Mouse (Mus musculus) heart, embryonic 15.5 days (tissue): ENCODE data around the gene Apopt1. TPM values are rescaled to one million over a fixed set of nuclear protein-coding genes. Genes with fewer than 3 reads are reported as not detected.

Experiments used
- ATAC-seq: fragments of 200-750 bp; cut with Nextera tagmentation; replicated peaks from 2 replicates; pipeline ENCODE4 v1.8.0; 2017; ENCODE audit warnings: low read depth, moderate TSS enrichment; ENCODE audit not compliant: insufficient number of reproducible peaks, insufficient read depth, low FRiP score
- H3K27ac ChIP-seq: fragments of 300-500 bp; sonication (generic); 2 replicates; pipeline ENCODE4 v1.5.1; 2015; ENCODE audit warnings: mild to moderate bottlenecking, inconsistent platforms
- H3K27me3 ChIP-seq: fragments of 300-500 bp; sonication (generic); 2 replicates; pipeline ENCODE4 v1.6.1; 2015; ENCODE audit warnings: inconsistent platforms
- H3K36me3 ChIP-seq: fragments of 300-500 bp; sonication (generic); 2 replicates; pipeline ENCODE4 v1.6.1; 2015; ENCODE audit warnings: mild to moderate bottlenecking, inconsistent platforms
- H3K4me1 ChIP-seq: fragments of 300-500 bp; sonication (generic); replicated peaks from 2 replicates; pipeline ENCODE4 v1.6.1; 2015; ENCODE audit warnings: inconsistent platforms
- H3K4me2 ChIP-seq: fragments of 300-500 bp; sonication (generic); 2 replicates; pipeline ENCODE4 v1.6.1; 2015; ENCODE audit warnings: inconsistent platforms, mild to moderate bottlenecking, moderate library complexity
- H3K4me3 ChIP-seq: fragments of 300-500 bp; sonication (generic); 2 replicates; pipeline ENCODE4 v1.5.1; 2015; ENCODE audit warnings: mild to moderate bottlenecking, inconsistent platforms
- H3K9ac ChIP-seq: fragments of 300-500 bp; sonication (generic); 2 replicates; pipeline ENCODE4 v1.6.1; 2015; ENCODE audit warnings: mild to moderate bottlenecking, inconsistent platforms
- H3K9me3 ChIP-seq: fragments of 300-500 bp; sonication (generic); replicated peaks from 2 replicates; pipeline ENCODE4 v1.6.1; 2016; ENCODE audit warnings: inconsistent platforms
- WGBS: fragments of 180-500 bp; shearing (Covaris S2); methylation state at CpG from one replicate; pipeline ENCODE4 v1.1.7; 2015; ENCODE audit warnings: mixed read lengths; 5-methylcytosine and 5-hydroxymethylcytosine counted together
- polyA plus RNA-seq: library from polyadenylated mRNA; unstranded; fragments of >200 nt; fragmentation: Nextera tagmentation; extraction: Ambion mirVana; gene quantifications from 2 replicates; pipeline ENCODE4 v1.2.1, GENCODE M21; 2015

The Apopt1 gene
- polyA plus RNA-seq = 41.3 and 41.5 TPM in 2 replicates

DNA sequence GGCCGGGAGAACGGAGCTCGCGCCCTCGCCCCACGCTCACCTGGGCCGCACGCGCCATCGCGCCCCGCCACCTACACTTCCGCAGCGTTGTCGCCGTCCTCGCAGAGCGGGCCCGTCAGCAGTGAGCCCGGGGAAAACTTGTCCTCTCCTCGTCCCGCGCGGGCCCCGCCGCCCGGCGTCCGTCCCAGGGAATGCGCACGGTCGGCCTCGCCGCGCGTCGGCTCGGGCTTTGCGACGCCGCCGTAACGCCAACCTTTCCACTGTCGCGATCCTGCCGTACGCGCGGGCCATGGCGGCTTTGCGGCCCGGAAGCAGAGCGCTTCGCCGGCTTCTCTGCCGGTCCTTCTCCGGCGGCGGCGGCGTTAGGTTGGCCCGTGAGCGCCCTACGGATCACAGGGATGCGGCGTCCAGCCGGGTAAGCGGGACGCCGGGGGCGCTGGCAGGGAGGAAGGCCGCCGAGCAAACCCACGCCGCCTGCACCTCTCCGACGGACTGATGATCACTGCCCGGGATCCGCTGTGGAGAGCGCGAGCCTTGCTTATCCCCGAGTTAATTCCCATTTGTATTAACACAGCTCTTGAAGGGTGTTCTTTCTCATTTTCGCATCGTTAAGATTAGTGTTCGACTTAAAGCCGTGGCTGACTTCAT lies at the start of gene Apopt1, which contains the start of gene Bag5:
Apopt1 (plus strand) TSS at position 258 of the 648 bp plus-strand sequence.
Bag5 (minus strand) TSS at position 254 of the 648 bp plus-strand sequence.
- peak within 1 kb of the TSS; percentile 65 for H3K4me2 ChIP-seq
- ATAC-seq = peak; percentile 94
- under 1% methylated on average over 79 of the region's 86 CpGs for WGBS

DNA sequence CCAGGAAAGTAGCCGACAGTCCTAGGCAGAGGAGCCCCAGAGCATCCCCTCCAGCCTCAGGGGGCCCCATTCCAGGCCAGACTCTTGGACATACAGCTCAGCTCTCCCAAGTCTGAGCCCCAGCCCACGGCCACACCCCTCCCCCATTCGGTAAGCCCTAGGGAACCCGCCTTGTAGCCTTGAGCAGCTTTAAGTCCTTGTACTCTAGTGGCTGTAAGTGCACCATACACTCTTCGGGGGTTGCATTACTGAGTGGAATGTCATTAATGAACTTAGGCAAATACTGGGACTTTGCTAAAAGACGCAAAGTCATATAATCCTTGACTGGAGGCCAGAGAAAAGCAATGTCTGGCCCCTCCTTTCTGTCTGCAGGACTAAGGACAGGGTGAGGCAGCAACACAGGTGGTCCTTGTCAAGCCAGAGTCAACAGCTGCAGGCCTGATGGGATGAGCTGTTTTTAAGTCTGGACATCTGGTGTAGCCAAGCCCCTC lies 48.9 kb upstream of the Apopt1 start:
- no peak overlapping the region for H3K4me3 ChIP-seq
- peak overlapping the region; percentile 10; the same call in 1 of the 2 replicates for H3K4me2 ChIP-seq
- 42% methylated on average over 6 of the region's 6 CpGs for WGBS
- ATAC-seq = peak; percentile 37; the same call in 1 of the 2 replicates
- no peaks in the 10 kb centered on the region; the same call in 1 of the 2 replicates for H3K36me3 ChIP-seq
- no peak overlapping the region for H3K9ac ChIP-seq
- no peaks in the 10 kb centered on the region for H3K9me3 ChIP-seq
- peaks cover 38% of the 10 kb centered on the region for H3K4me1 ChIP-seq
- no peaks in the 10 kb centered on the region for H3K27me3 ChIP-seq
- H3K27ac ChIP-seq = peak overlapping the region; percentile 74

More for the DNA sequence above, at the start of gene Apopt1, which contains the start of gene Bag5:
- Histone ChIP-seq H3K9ac (peak within 1 kb of the TSS; percentile 96), H3K36me3 (peaks cover 28% of the 10 kb centered on the region), H3K27me3 (no peaks in the 10 kb centered on the region), H3K27ac (peak within 1 kb of the TSS; percentile 81), H3K4me3 (peak within 1 kb of the TSS; percentile 83), H3K4me1 (peaks cover 28% of the 10 kb centered on the region), H3K9me3 (no peaks in the 10 kb centered on the region)

DNA sequence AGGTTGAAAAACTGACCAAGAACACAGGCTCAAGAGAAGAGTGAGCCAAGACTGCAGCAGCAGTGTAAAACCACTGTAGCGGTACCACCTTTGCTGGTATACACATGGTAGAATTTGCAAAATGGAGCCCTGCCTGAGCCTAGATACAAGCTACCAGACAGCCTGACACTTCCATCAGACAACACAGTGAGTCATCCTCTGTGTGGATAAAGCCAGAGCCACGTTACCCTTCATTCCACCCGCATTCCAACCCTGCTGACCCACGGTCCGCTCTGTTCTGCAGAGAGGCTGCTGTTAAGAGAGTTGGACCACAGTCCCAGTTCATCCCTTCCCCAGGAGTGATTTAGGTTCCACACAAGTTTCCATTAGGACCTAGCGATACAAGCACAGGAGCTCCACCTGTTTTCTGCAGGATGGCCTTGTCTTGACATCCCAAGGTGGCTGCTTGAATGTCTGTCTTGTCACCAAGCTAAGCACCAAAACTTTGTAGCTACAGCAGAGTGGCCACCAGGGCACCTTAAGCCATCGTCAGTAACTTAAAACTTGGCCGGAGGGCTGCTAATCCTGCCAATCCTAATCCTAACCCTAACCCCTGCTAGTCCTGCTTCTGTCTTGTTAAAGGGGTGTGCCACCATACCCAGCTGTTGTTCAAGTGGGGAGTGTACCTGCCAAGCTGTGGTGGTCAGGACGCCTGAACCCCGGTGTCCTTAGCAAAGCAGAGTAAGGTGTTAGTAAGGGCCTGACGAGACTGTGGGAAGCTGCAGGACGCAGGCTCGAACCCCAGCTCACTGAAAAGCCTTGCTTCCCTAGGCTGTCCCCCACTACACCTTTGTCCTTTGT lies 47.8 kb upstream of the Apopt1 start:
- Histone ChIP-seq H3K9ac (no peak overlapping the region), H3K4me3 (no peak overlapping the region), H3K27me3 (no peaks in the 10 kb centered on the region), H3K27ac (peak overlapping the region; percentile 74), H3K4me1 (peaks cover 47% of the 10 kb centered on the region), H3K9me3 (no peaks in the 10 kb centered on the region), H3K4me2 (no peak overlapping the region), H3K36me3 (peaks cover 3% of the 10 kb centered on the region; the same call in 1 of the 2 replicates)
- no peak for ATAC-seq
- WGBS = 58% methylated on average over 13 of the region's 13 CpGs

DNA sequence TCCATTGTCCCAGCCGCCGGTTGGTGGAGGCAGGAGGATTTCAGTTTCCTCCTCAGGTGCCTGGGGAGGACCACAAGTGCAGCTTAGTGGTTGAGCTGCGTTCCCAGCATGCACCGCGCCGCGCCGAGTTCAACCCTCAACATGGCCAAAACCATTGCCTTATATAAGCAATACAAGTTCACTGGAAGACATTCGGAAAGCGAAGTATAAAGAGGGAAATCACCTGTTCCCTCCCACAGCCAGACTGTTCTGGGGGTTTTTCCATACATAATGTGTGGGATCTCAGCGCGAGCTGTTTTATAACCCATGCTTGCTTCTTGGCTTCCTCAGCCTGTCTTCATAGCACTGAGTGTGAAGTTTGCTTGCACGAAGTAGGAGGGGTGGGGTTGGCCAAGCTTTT lies 46.7 kb upstream of the Apopt1 start:
- H3K4me1 ChIP-seq = peaks cover 58% of the 10 kb centered on the region
- no peak overlapping the region for H3K9ac ChIP-seq
- peak overlapping the region; percentile 74 for H3K27ac ChIP-seq
- ATAC-seq = no peak
- H3K9me3 ChIP-seq = no peaks in the 10 kb centered on the region
- H3K27me3 ChIP-seq = no peaks in the 10 kb centered on the region
- no peak overlapping the region for H3K4me2 ChIP-seq
- no peak overlapping the region for H3K4me3 ChIP-seq
- peaks cover 3% of the 10 kb centered on the region; the same call in 1 of the 2 replicates for H3K36me3 ChIP-seq
- 74% methylated on average over 13 of the region's 13 CpGs for WGBS

DNA sequence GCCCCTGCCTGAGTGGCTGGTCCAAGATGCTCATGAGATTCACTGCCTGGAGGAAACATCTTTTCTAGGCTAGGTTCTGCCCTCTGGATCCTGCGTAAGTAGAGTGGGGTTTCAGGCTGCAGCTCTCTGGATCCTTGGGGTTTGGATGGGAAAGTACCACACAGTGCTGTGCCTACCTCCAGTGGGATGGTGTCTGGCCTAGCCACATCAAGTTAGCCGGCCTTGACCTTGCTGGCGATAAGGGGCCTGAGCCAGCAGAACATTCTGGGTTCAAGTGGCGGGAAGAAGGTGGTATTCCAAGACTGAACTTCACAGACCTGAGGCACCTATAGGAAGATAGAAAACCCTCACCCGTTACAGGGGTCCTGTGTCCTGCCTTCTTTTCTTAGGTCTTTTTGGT lies 45.6 kb upstream of the Apopt1 start:
- ATAC-seq = no peak
- Histone ChIP-seq H3K4me2 (no peak overlapping the region), H3K9me3 (no peaks in the 10 kb centered on the region)

DNA sequence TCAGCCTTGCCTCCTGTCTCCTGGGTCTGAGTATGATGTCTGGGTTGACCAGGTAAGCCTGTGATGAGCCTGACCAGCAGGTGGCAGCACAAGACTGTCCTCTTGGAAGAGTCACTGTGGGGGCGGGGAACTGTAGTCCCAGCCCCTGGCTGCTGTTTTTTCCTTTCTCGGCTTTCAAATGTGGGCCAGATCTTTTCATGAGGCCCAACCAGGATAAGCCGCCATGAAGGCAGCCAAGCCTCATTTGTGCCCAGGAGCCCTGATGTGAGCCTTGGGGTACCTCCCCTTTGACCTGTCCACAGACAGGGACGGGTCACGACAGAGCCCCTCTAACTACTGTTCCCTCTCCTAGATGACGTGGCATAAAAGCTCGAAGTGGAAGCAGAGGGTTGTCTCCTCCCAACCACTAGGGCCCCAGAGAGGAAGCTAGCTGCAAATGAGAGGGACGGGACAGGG lies 44.6 kb upstream of the Apopt1 start:
- WGBS = 1% methylated on average over 8 of the region's 8 CpGs

More for the DNA sequence above, 45.6 kb upstream of the Apopt1 start:
- H3K4me3 ChIP-seq = no peak overlapping the region
- no peak overlapping the region for H3K27ac ChIP-seq
- peaks cover 66% of the 10 kb centered on the region for H3K4me1 ChIP-seq
- WGBS = 84% methylated on average over 5 of the region's 5 CpGs
- H3K27me3 ChIP-seq = peaks cover 1% of the 10 kb centered on the region
- no peak overlapping the region for H3K9ac ChIP-seq
- H3K36me3 ChIP-seq = 0 out of 2 replicates have a peak, but pooled peaks cover 3% of the 10 kb centered on the region

DNA sequence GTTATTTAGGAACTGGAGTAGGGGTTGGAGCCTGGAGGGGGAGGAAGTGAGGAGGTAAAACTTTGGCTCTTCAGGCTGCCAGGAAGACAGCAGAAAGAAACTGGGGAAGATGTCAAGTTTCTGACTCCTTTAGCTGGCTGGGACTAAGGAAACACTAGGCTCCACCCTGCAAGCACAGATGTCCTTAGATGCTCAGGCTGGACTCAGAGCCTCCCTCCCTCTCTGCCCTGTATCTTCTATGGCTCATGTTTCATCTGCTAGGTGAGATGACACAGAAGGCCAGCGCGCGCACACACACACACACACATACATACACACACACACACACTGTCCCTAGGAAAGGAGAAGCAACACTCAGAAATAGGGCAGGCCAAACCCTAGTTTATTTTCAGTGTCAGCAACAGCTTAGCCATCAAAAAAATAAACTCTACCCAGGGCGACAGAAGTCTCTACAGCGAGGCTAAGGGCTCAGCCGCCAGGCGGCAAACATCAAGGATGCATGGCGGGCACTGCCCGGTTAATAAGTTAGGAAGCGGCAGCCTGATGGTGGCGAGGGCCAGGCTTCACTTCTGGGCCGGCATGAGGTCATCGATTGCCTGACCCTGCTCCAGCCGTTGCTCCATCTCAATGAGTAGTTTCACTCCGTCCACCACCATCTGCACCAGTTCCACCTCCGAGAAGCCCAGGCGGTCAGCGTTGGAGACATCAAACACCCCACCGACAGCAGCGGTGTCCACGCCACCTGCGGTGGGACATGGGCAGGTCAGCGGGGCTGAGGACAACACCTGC lies 43.9 kb upstream of the Apopt1 start:
- H3K4me1 ChIP-seq = peaks cover 66% of the 10 kb centered on the region

More for the DNA sequence above, 44.6 kb upstream of the Apopt1 start:
- H3K9ac ChIP-seq = peak overlapping the region; percentile 57
- 0 out of 2 replicates have a peak, but pooled peaks cover 3% of the 10 kb centered on the region for H3K36me3 ChIP-seq
- peak overlapping the region; percentile 93 for H3K27ac ChIP-seq
- H3K4me2 ChIP-seq = peak overlapping the region; percentile 66
- peaks cover 12% of the 10 kb centered on the region for H3K27me3 ChIP-seq
- ATAC-seq = peak; percentile 59
- H3K4me1 ChIP-seq = peaks cover 68% of the 10 kb centered on the region
- no peaks in the 10 kb centered on the region for H3K9me3 ChIP-seq
- H3K4me3 ChIP-seq = peak overlapping the region; percentile 32

DNA sequence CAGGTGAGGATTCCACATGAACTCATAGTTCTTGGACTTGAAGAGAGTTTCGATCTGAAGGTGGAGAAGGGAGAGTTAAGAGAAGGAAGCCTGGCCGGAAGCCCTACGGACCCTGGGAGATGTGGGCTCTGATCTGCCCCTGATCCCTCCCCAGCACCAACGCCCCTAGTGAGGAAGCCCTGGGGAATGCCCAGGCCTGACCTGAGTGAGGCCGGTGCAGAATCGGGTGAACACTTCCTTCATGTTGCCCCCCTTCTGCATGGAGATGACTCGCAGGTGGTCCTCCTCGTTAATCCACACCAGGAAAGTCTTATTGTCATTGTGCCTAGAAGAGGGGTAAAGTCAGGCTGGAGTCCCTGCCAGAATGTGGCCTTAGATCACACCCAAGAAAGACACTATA lies 43.1 kb upstream of the Apopt1 start:
- no peak overlapping the region for H3K9ac ChIP-seq
- WGBS = 63% methylated on average over 8 of the region's 8 CpGs

More for the DNA sequence above, 43.9 kb upstream of the Apopt1 start:
- peak overlapping the region; percentile 32 for H3K4me3 ChIP-seq
- WGBS = 70% methylated on average over 23 of the region's 23 CpGs
- H3K9me3 ChIP-seq = no peaks in the 10 kb centered on the region
- H3K36me3 ChIP-seq = 0 out of 2 replicates have a peak, but pooled peaks cover 3% of the 10 kb centered on the region
- peak overlapping the region; percentile 66 for H3K4me2 ChIP-seq
- peaks cover 14% of the 10 kb centered on the region for H3K27me3 ChIP-seq
- H3K27ac ChIP-seq = peak overlapping the region; percentile 93
- ATAC-seq = peak; percentile 1; the same call in 1 of the 2 replicates
- peak overlapping the region; percentile 57; the same call in 1 of the 2 replicates for H3K9ac ChIP-seq

DNA sequence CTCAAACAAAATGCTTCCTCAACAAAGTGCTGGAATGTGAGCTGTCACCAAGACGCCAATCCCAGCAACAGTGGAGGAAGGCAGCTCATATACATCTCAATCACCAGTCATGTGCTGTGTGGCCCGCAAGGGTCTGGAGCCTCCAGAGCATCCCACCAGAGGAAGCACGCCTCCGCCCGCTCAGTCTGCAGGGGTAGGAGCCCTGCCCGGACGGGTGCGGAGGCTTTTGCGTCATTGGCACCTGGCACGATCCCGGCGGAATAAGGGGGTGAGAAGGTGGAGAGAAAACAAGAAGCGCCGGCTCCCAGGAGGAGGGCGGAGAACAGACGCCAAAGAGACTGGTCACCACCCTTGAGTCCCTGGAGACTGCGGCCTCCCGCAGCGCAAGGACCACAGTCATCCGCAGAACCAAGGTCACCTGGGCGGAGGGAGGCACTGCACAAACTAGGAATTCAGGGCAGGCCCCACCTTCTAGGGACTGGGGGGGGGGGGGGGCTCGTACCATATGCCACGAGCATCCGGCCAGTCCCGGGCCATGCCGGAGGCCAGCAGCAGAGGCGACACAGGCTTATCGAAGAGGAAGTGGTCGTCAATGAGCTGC lies 42.6 kb upstream of the Apopt1 start:
- WGBS = 21% methylated on average over 29 of the region's 29 CpGs

More for the DNA sequence above, 43.1 kb upstream of the Apopt1 start:
- H3K4me1 ChIP-seq = peaks cover 67% of the 10 kb centered on the region
- peaks cover 14% of the 10 kb centered on the region for H3K27me3 ChIP-seq
- ATAC-seq = no peak
- peak overlapping the region; percentile 93; the same call in 1 of the 2 replicates for H3K4me2 ChIP-seq
- H3K9me3 ChIP-seq = no peaks in the 10 kb centered on the region
- H3K27ac ChIP-seq = no peak overlapping the region
- H3K36me3 ChIP-seq = 0 out of 2 replicates have a peak, but pooled peaks cover 3% of the 10 kb centered on the region
- no peak overlapping the region for H3K4me3 ChIP-seq

DNA sequence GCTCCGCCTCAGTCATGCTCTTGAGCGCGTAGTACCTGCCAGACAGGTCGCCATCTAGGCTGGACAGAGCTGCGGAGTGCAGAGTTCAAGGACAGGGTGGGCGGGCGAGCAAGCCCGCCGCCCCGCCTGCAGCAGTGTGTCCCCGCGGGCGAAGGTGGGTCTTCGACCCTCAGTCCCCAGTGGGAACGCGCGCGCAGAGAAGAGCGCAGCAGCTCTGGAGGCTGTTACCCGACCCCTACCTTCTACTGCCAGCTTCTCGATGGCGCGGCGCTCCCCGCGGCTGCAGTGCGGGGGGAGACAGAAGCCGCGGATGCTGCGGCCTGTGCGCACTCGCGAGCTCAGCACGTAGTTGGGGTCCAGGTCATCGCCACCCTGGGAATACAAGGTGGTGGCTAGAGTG lies 42.1 kb upstream of the Apopt1 start:
- 3% methylated on average over 35 of the region's 35 CpGs for WGBS
- no peak overlapping the region for H3K27ac ChIP-seq
- peak overlapping the region; percentile 62 for H3K4me3 ChIP-seq
- peak overlapping the region; percentile 62 for H3K9ac ChIP-seq
- ATAC-seq = no peak
- peak overlapping the region; percentile 93 for H3K4me2 ChIP-seq
- peaks cover 63% of the 10 kb centered on the region for H3K4me1 ChIP-seq
- peaks cover 14% of the 10 kb centered on the region for H3K27me3 ChIP-seq
- no peaks in the 10 kb centered on the region for H3K9me3 ChIP-seq
- 0 out of 2 replicates have a peak, but pooled peaks cover 3% of the 10 kb centered on the region for H3K36me3 ChIP-seq

More for the DNA sequence above, 42.6 kb upstream of the Apopt1 start:
- ATAC-seq = no peak
- Histone ChIP-seq H3K4me1 (peaks cover 67% of the 10 kb centered on the region), H3K27ac (no peak overlapping the region), H3K9me3 (no peaks in the 10 kb centered on the region), H3K27me3 (peaks cover 14% of the 10 kb centered on the region), H3K4me3 (peak overlapping the region; percentile 62), H3K9ac (peak overlapping the region; percentile 62), H3K4me2 (peak overlapping the region; percentile 93), H3K36me3 (0 out of 2 replicates have a peak, but pooled peaks cover 3% of the 10 kb centered on the region)
